Mouse (Mus musculus): ENCODE data around the gene Cfap97.

- TF ChIP-seq CTCF (IDR thresholded peaks at IDR 0.05; ENCODE audit: borderline replicate concordance, extremely low read depth, insufficient read depth, insufficient read length) (no peak), POLR2A (IDR thresholded peaks at IDR 0.05; ENCODE audit: borderline replicate concordance, extremely low read depth, insufficient read depth, insufficient read length, poor library complexity, severe bottlenecking) (no peak)
These were observed 45.3 kb downstream of the Cfap97 start for GRCm38 (mm10) chr8:46196877-46197276.
